Mouse (Mus musculus): ENCODE data around the gene Fam102a. TPM values are rescaled to one million over a fixed set of nuclear protein-coding genes. Genes with fewer than 3 reads are reported as not detected.
A peak's percentile ranks its signal among the peaks of the same experiment; 100 is the strongest.

Gene Fam102a
- polyA plus RNA-seq, 1 experiment from 2014 or later: 9.0 TPM

DNA sequence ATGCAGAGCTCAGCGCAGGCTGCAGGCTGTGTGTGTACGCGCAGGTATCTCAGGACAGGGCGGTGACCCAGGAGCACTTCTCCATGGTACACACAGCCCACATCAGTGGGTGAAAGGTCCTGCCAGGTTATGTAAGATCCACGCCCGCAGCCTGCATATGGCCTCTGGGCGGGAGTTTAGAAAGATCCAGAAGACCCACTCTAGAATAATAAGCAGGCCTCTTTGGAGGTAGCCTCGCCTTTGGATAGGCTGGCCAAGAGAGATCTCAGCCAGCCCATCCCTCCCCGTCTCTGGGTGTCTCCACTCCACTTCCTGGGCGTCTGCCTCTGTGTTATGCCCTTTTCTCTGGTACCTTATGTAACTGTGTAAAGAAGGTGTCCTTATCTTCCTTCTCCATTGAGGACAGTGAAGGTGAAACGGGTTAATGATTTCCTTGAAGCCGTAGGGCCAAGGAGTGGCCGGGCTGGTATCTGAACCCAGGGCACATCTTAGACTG, 10.5 kb upstream of the Fam102a start:
- Histone ChIP-seq H3K4me2 (replicated peaks; ENCODE audit: low read depth, low read length) (no peak overlapping the region), H3K27ac (ENCODE audit: low read depth, low read length) (no peak overlapping the region), H3K9ac (ENCODE audit: low read depth, low read length) (no peak overlapping the region), H3K4me1 (replicated peaks; ENCODE audit: control insufficient read depth, insufficient read depth, low read length) (no peaks in the 10 kb centered on the region), H3K4me3 (ENCODE audit: low read depth, low read length) (no peak overlapping the region), H3K36me3 (ENCODE audit: control insufficient read depth, insufficient read depth, low read length) (no peaks in the 10 kb centered on the region), H3K9me3 (ENCODE audit: control insufficient read depth, low read length) (no peaks in the 10 kb centered on the region), H3K27me3 (ENCODE audit: control insufficient read depth, insufficient read depth, low read length) (no peaks in the 10 kb centered on the region)
- DNase-seq (ENCODE audit: low spot score) (no peak), ATAC-seq (ENCODE audit: low FRiP score) (no peak)
- WGBS: 90% methylated on average over 13 of the region's 13 CpGs

DNA sequence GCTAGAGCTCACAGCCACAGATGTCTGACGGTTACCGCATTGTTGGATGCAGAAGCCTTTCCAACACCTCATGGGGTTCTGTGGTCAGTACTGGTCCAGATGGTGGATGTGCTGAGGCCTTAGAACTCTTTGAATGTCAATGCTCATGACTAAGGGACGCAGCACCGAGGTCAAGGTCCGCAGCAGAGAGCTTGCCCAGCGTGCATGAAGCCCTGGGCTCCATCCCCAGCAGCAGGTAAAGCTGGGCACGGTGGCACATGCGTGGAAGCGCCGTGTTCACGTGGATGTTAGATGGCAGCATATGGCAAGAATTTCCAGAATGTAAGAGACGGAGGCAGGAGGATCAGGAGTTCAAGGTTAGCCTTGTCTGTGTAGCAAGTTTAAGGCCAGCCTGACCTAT, 9.3 kb upstream of the Fam102a start:
- Histone ChIP-seq H3K4me3 (ENCODE audit: low read depth, low read length) (no peak overlapping the region), H3K36me3 (ENCODE audit: control insufficient read depth, insufficient read depth, low read length) (no peaks in the 10 kb centered on the region), H3K4me2 (replicated peaks; ENCODE audit: low read depth, low read length) (no peak overlapping the region), H3K9ac (ENCODE audit: low read depth, low read length) (no peak overlapping the region), H3K9me3 (ENCODE audit: control insufficient read depth, low read length) (no peaks in the 10 kb centered on the region), H3K4me1 (replicated peaks; ENCODE audit: control insufficient read depth, insufficient read depth, low read length) (no peaks in the 10 kb centered on the region), H3K27me3 (ENCODE audit: control insufficient read depth, insufficient read depth, low read length) (no peaks in the 10 kb centered on the region), H3K27ac (ENCODE audit: low read depth, low read length) (no peak overlapping the region)
- ATAC-seq (ENCODE audit: low FRiP score): no peak
- no peak for DNase-seq (ENCODE audit: low spot score)
- 85% methylated on average over 12 of the region's 12 CpGs for WGBS

DNA sequence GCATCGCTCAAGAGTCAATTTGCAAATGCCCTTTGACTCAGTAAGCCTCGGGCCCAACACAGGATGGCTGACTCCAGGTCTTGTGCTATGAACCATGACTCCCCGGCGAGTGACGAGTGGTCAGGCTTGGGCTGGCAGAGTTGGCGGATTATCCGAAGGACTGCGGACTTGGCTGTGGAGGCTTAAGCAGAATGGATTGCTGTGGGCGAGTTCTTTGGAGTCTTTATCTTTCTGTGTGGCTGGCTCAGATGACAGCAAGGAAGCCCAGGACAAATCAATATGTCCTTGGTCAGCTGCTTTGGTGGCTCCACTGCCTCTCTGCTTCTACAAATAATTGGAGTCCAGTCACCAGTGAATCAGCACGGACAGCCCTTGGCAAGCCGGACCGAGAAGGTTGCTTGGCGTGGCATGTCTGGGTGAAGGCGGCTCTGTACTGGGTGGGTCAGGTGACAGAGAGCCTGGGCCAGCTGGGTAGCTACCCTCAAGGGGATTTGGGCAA, 7.6 kb upstream of the Fam102a start:
- no peaks in the 10 kb centered on the region for H3K27me3 ChIP-seq (ENCODE audit: control insufficient read depth, insufficient read depth, low read length)
- H3K36me3 ChIP-seq (ENCODE audit: control insufficient read depth, insufficient read depth, low read length): no peaks in the 10 kb centered on the region
- DNase-seq (ENCODE audit: low spot score): no peak
- no peaks in the 10 kb centered on the region for H3K9me3 ChIP-seq (ENCODE audit: control insufficient read depth, low read length)
- 75% methylated on average over 14 of the region's 14 CpGs for WGBS
- ATAC-seq (ENCODE audit: low FRiP score): no peak
- no peaks in the 10 kb centered on the region for H3K4me1 ChIP-seq (replicated peaks; ENCODE audit: control insufficient read depth, insufficient read depth, low read length)
- no peak overlapping the region for H3K9ac ChIP-seq (ENCODE audit: low read depth, low read length)
- H3K27ac ChIP-seq (ENCODE audit: low read depth, low read length): no peak overlapping the region
- H3K4me3 ChIP-seq (ENCODE audit: low read depth, low read length): no peak overlapping the region
- no peak overlapping the region for H3K4me2 ChIP-seq (replicated peaks; ENCODE audit: low read depth, low read length)

DNA sequence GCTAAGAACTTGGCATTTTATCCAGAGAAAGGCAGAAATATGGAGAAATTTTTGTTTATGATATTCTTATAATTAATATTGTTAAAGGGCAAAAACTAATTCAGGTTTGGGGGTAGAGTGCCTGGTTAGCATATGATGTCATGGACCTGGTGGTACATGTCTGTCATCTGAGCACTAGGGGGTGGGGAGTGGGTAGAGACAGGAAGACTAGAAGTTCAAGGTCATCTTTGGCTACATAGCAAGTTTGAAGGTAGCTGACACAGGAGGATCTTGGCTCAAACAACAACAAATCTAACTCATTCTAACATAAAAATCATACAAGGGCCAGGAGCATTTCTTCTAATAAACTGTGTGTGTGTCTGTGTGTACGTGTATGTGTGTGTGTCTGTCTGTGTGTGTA, 6.8 kb upstream of the Fam102a start:
- 96% methylated on average over 1 of the region's 1 CpGs for WGBS

DNA sequence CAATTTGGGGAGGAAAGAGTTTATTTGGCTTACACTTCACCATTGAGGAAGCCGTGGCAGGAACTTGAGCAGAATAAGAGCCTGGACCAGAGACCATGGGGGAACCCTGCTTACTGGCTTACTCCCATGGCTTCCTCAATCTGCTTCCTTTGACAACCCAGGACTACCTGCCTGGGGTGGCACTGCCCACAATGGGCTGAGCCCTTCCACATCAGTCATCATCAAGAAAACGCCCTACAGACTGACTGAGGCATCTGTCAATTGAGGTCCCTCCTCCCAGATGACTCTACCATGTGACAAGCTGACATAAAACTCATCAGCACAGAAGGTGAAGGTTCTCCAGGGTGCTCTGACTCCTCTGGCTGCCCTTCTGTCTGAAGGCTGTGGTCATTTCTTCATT, 4.7 kb upstream of the Fam102a start:
- H3K4me3 ChIP-seq (ENCODE audit: low read depth, low read length): no peak overlapping the region

More for the DNA sequence above, 6.8 kb upstream of the Fam102a start:
- no peaks in the 10 kb centered on the region for H3K4me1 ChIP-seq (replicated peaks; ENCODE audit: control insufficient read depth, insufficient read depth, low read length)
- no peak overlapping the region for H3K4me2 ChIP-seq (replicated peaks; ENCODE audit: low read depth, low read length)
- H3K4me3 ChIP-seq (ENCODE audit: low read depth, low read length): no peak overlapping the region
- H3K27ac ChIP-seq (ENCODE audit: low read depth, low read length): no peak overlapping the region
- H3K27me3 ChIP-seq (ENCODE audit: control insufficient read depth, insufficient read depth, low read length): no peaks in the 10 kb centered on the region
- no peak for DNase-seq (ENCODE audit: low spot score)
- no peaks in the 10 kb centered on the region for H3K36me3 ChIP-seq (ENCODE audit: control insufficient read depth, insufficient read depth, low read length)
- no peak for ATAC-seq (ENCODE audit: low FRiP score)
- H3K9me3 ChIP-seq (ENCODE audit: control insufficient read depth, low read length): no peaks in the 10 kb centered on the region
- no peak overlapping the region for H3K9ac ChIP-seq (ENCODE audit: low read depth, low read length)

DNA sequence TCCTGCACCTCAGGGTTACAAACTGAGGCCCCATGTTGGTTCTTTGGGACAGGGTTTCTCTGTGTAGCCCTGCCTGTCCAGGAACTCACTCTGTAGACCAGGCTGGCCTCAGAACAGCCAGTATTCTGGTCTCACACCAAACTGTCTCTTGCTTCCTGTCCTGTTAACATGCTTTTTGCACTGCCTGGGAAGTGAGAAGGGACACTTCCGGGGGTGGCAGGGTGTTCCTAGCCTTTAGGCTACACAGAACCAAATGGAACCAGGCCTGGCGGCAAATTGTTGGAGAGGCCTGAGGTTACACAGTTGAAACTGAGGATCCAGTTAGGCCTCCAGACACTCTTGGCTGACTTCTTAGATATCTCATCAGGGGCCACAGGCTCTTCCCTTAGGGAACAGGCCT, 2.0 kb upstream of the Fam102a start:
- no peak overlapping the region for H3K4me3 ChIP-seq (ENCODE audit: low read depth, low read length)
- no peaks in the 10 kb centered on the region for H3K27me3 ChIP-seq (ENCODE audit: control insufficient read depth, insufficient read depth, low read length)
- H3K4me1 ChIP-seq (replicated peaks; ENCODE audit: control insufficient read depth, insufficient read depth, low read length): peaks cover 14% of the 10 kb centered on the region
- ATAC-seq (ENCODE audit: low FRiP score) (no peak), DNase-seq (ENCODE audit: low spot score) (no peak)
- H3K9me3 ChIP-seq (ENCODE audit: control insufficient read depth, low read length): no peaks in the 10 kb centered on the region
- no peak overlapping the region for H3K27ac ChIP-seq (ENCODE audit: low read depth, low read length)
- 86% methylated on average over 2 of the region's 2 CpGs for WGBS
- H3K9ac ChIP-seq (ENCODE audit: low read depth, low read length): no peak overlapping the region
- no peak overlapping the region for H3K4me2 ChIP-seq (replicated peaks; ENCODE audit: low read depth, low read length)
- H3K36me3 ChIP-seq (ENCODE audit: control insufficient read depth, insufficient read depth, low read length): no peaks in the 10 kb centered on the region

More for the DNA sequence above, 4.7 kb upstream of the Fam102a start:
- 81% methylated on average over 2 of the region's 2 CpGs for WGBS
- no peak overlapping the region for H3K9ac ChIP-seq (ENCODE audit: low read depth, low read length)
- H3K27ac ChIP-seq (ENCODE audit: low read depth, low read length): no peak overlapping the region
- H3K4me2 ChIP-seq (replicated peaks; ENCODE audit: low read depth, low read length): no peak overlapping the region
- H3K36me3 ChIP-seq (ENCODE audit: control insufficient read depth, insufficient read depth, low read length): no peaks in the 10 kb centered on the region
- H3K27me3 ChIP-seq (ENCODE audit: control insufficient read depth, insufficient read depth, low read length): no peaks in the 10 kb centered on the region
- DNase-seq (ENCODE audit: low spot score): no peak
- no peak for ATAC-seq (ENCODE audit: low FRiP score)
- no peaks in the 10 kb centered on the region for H3K4me1 ChIP-seq (replicated peaks; ENCODE audit: control insufficient read depth, insufficient read depth, low read length)
- H3K9me3 ChIP-seq (ENCODE audit: control insufficient read depth, low read length): no peaks in the 10 kb centered on the region

DNA sequence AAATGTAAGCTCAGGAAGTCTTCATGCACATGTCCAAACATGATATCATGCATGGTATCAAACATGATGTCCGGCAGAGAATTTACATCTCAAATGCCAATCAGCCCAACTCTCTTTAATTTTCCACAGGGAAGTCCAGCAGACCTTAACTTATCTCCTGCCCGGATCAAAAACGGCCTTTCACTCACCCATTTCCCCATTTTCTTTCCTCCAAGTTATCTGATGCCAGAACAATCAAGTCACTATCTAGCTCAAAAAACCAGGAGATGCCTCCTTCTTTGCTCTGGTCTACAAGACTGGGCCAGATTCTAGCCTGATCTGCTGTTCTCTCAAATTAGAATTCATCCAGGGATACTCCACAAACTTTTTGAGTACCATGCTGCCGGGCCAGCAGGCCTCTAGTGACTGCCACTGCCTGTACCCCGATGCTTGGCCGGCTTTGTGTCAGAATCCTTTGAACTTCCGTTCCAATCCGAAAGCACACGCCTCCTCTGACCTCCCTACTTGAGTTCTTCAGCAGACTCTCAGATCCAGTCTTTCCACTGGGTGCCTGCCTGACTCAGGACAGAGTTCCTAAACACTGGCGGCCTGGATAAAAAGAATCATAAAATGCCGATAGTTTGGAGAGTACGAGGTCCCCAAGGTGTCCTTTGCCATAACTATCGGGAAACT, 935 bp upstream of the Fam102a start:
- Histone ChIP-seq H3K27ac (ENCODE audit: low read depth, low read length) (peak overlapping the region; percentile 86), H3K4me3 (ENCODE audit: low read depth, low read length) (peak overlapping the region; percentile 93), H3K27me3 (ENCODE audit: control insufficient read depth, insufficient read depth, low read length) (no peaks in the 10 kb centered on the region), H3K9ac (ENCODE audit: low read depth, low read length) (peak overlapping the region; percentile 40), H3K4me2 (replicated peaks; ENCODE audit: low read depth, low read length) (peak overlapping the region; percentile 87), H3K36me3 (ENCODE audit: control insufficient read depth, insufficient read depth, low read length) (no peaks in the 10 kb centered on the region), H3K9me3 (ENCODE audit: control insufficient read depth, low read length) (no peaks in the 10 kb centered on the region), H3K4me1 (replicated peaks; ENCODE audit: control insufficient read depth, insufficient read depth, low read length) (peaks cover 14% of the 10 kb centered on the region)
- ATAC-seq (ENCODE audit: low FRiP score) (peak; percentile 27), DNase-seq (ENCODE audit: low spot score) (peak; percentile 72)
- WGBS: 9% methylated on average over 13 of the region's 13 CpGs

DNA sequence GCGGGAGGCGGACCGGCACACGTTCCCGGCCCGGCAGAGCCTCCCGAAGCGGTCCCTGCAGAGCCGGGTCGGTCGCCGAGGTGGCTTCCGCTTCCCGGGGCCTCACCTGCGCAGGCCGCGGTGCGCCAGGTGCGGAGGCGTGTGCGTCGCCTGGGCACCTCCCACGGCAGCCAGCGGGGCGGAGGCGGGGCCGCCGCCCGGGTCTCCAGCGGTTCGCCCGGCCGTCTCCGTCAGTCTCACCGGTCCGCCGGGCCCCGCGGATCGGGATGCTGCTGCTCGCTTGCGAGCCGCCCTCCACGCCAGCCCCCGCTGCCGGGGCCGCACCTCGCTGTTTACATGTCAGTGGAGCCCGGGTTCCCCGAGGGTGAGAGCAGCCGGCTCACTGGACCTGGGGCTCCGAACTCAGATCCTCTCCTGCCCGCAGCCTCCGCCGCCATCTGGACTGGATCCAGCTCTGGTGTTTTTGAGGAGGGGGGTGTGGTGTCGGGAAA, 414 bp downstream of the Fam102a start:
- H3K9me3 ChIP-seq (ENCODE audit: control insufficient read depth, low read length): no peaks in the 10 kb centered on the region
- peak overlapping the region; percentile 93 for H3K4me3 ChIP-seq (ENCODE audit: low read depth, low read length)
- peak overlapping the region; percentile 87 for H3K4me2 ChIP-seq (replicated peaks; ENCODE audit: low read depth, low read length)
- no peaks in the 10 kb centered on the region for H3K36me3 ChIP-seq (ENCODE audit: control insufficient read depth, insufficient read depth, low read length)
- DNase-seq (ENCODE audit: low spot score): peak; percentile 63
- H3K27me3 ChIP-seq (ENCODE audit: control insufficient read depth, insufficient read depth, low read length): no peaks in the 10 kb centered on the region
- peak overlapping the region; percentile 90 for H3K27ac ChIP-seq (ENCODE audit: low read depth, low read length)
- 0 out of 2 replicates have a peak, but pooled peaks have one; percentile 20 for ATAC-seq (ENCODE audit: low FRiP score)
- WGBS: under 1% methylated on average over 40 of the region's 56 CpGs
- H3K9ac ChIP-seq (ENCODE audit: low read depth, low read length): peak overlapping the region; percentile 93
- H3K4me1 ChIP-seq (replicated peaks; ENCODE audit: control insufficient read depth, insufficient read depth, low read length): peaks cover 14% of the 10 kb centered on the region

DNA sequence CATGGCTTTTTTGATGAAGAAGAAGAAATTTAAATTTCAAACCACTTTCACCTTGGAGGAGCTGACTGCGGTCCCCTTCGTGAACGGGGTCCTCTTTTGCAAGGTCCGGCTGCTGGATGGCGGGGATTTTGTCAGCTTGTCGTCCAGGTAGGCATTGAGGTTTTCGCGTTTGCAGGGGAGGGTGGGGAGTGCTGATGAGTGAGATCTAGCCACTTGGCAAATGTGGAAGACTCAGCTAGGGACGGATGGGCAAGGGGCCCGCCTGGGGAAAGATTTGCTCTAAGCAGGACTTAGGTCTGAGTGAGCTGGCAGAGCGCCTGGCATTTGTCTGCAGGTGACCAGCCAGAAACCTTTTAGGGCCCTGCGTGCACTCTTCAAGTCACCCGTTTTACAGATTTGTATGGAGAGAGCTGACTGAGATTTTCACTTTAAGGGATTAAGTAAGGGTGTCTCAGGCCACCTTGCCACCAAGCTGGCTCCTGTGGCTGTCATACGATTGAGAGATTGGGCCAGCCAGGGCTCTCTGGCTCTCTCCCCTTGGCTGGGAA, 1.0 kb downstream of the Fam102a start:
- H3K27me3 ChIP-seq (ENCODE audit: control insufficient read depth, insufficient read depth, low read length): no peaks in the 10 kb centered on the region
- peak overlapping the region; percentile 93 for H3K4me3 ChIP-seq (ENCODE audit: low read depth, low read length)
- H3K4me1 ChIP-seq (replicated peaks; ENCODE audit: control insufficient read depth, insufficient read depth, low read length): peaks cover 14% of the 10 kb centered on the region
- no peak overlapping the region for H3K27ac ChIP-seq (ENCODE audit: low read depth, low read length)
- WGBS: 0% methylated on average over 14 of the region's 14 CpGs
- peak; percentile 48 for DNase-seq (ENCODE audit: low spot score)
- no peaks in the 10 kb centered on the region for H3K9me3 ChIP-seq (ENCODE audit: control insufficient read depth, low read length)
- H3K36me3 ChIP-seq (ENCODE audit: control insufficient read depth, insufficient read depth, low read length): no peaks in the 10 kb centered on the region
- H3K9ac ChIP-seq (ENCODE audit: low read depth, low read length): peak overlapping the region; percentile 93
- ATAC-seq (ENCODE audit: low FRiP score): no peak
- peak overlapping the region; percentile 87 for H3K4me2 ChIP-seq (replicated peaks; ENCODE audit: low read depth, low read length)
